Mouse (Mus musculus) bone marrow macrophage, adult 2 months (primary cell): ENCODE results near the gene Eps8l1.

Experiments
- CTCF ChIP-seq: IDR thresholded peaks from 2 replicates; pipeline ENCODE4 v1.5.1; 2012; ENCODE audit warnings: low read depth, mild to moderate bottlenecking, low read length, moderate library complexity
- POLR2A ChIP-seq: IDR thresholded peaks from 2 replicates; pipeline ENCODE4 v1.6.1; 2012; ENCODE audit warnings: mild to moderate bottlenecking, low read depth, low read length, borderline replicate concordance

- TF ChIP-seq CTCF (no peak), POLR2A (no peak)
Measured at GRCm38 (mm10) chr7:4492284-4493224, 32.1 kb downstream of the Eps8l1 start.
